8 mouse cellular contexts compared by ENCODE assay signal in genomic region chr3:63900021-63900571, GRCm38 (mm10). TPM values are rescaled to one million over a fixed set of nuclear protein-coding genes. Genes with fewer than 3 reads are reported as not detected.
DNase-seq lines count a peak whose midpoint lies in the region; ATAC-seq and TF ChIP-seq lines count a peak whose summit lies in the region.

No protein-coding gene starts in this region.

- peak; percentile 9 for DNase-seq in right cerebral cortex, adult 18-20 months
- no peak for DNase-seq in right cerebral cortex, postnatal 36 days (ENCODE audit: low spot score in 2 of 2)
- peak; percentile 64 for DNase-seq in forebrain, postnatal 0 days
- DNase-seq in right cerebral cortex, postnatal 25 days = peak; percentile 8
- DNase-seq in thymus, adult 2 months = no peak
- DNase-seq in gastrocnemius, adult 18-20 months (ENCODE audit: low spot score) = no peak
- DNase-seq in spleen, postnatal 14 days (ENCODE audit: low spot score in 2 of 2) = no peak

- ATAC-seq in forebrain, postnatal 0 days = peak; percentile 25; the same call in 1 of the 2 replicates
- no peak for ATAC-seq in limb, embryonic 12.5 days (ENCODE audit: insufficient number of reproducible peaks, insufficient read depth, low FRiP score, low TSS enrichment, low read depth)

- no peak overlapping the region for H3K27ac ChIP-seq in forebrain, postnatal 0 days (ENCODE audit: low read depth, low read length)
- no peak overlapping the region for H3K27ac ChIP-seq in limb, embryonic 12.5 days
- no peak overlapping the region for H3K27ac ChIP-seq in thymus, adult 2 months (ENCODE audit: control insufficient read depth, insufficient read depth, low read length)

- no peaks in the 10 kb centered on the region for H3K9me3 ChIP-seq in forebrain, postnatal 0 days (ENCODE audit: low read length)
- H3K9me3 ChIP-seq in limb, embryonic 12.5 days = no peaks in the 10 kb centered on the region

- H3K9ac ChIP-seq in forebrain, postnatal 0 days = no peak overlapping the region
- no peak overlapping the region for H3K9ac ChIP-seq in limb, embryonic 12.5 days (replicated peaks)

- peak overlapping the region; percentile 71 for H3K4me3 ChIP-seq in forebrain, postnatal 0 days (ENCODE audit: low read depth, low read length)
- H3K4me3 ChIP-seq in limb, embryonic 12.5 days (replicated peaks) = peak overlapping the region; percentile 60
- H3K4me3 ChIP-seq in thymus, adult 2 months (ENCODE audit: control insufficient read depth, insufficient read depth, low read length) = no peak overlapping the region

- no peak for TF ChIP-seq POLR2A in thymus, adult 2 months (IDR thresholded peaks at IDR 0.05; ENCODE audit: control insufficient read depth, extremely low read depth, insufficient read depth, low read length, poor library complexity)

- peak overlapping the region; percentile 88 for H3K4me2 ChIP-seq in forebrain, postnatal 0 days (ENCODE audit: low read depth)
- H3K4me2 ChIP-seq in limb, embryonic 12.5 days = peak overlapping the region; percentile 100

- no peaks in the 10 kb centered on the region for H3K4me1 ChIP-seq in forebrain, postnatal 0 days (ENCODE audit: insufficient read depth)
- H3K4me1 ChIP-seq in limb, embryonic 12.5 days (replicated peaks) = peaks cover 6% of the 10 kb centered on the region
- H3K4me1 ChIP-seq in thymus, adult 2 months (replicated peaks; ENCODE audit: control insufficient read depth, insufficient read depth, low read length) = peaks cover 4% of the 10 kb centered on the region; the same call in 1 of the 2 replicates

- no peaks in the 10 kb centered on the region for H3K27me3 ChIP-seq in forebrain, postnatal 0 days (ENCODE audit: insufficient read depth, low read length)
- H3K27me3 ChIP-seq in limb, embryonic 12.5 days = peaks cover 16% of the 10 kb centered on the region
- peaks cover 2% of the 10 kb centered on the region; the same call in 1 of the 2 replicates for H3K27me3 ChIP-seq in thymus, adult 2 months (ENCODE audit: control insufficient read depth, insufficient read depth, low read length)

- no peak for TF ChIP-seq CTCF in forebrain, postnatal 0 days (IDR thresholded peaks at IDR 0.05; ENCODE audit: low read depth)
- TF ChIP-seq CTCF in thymus, adult 2 months (IDR thresholded peaks at IDR 0.05; ENCODE audit: borderline replicate concordance, control insufficient read depth, extremely low read depth, insufficient read depth, low read length, poor library complexity) = no peak

- under 1% methylated on average over 12 of the region's 12 CpGs for WGBS in forebrain, postnatal 0 days
- WGBS in limb, embryonic 12.5 days = 2% methylated on average over 12 of the region's 12 CpGs
- WGBS in thymus, adult 2 months = 40% methylated on average over 12 of the region's 12 CpGs

- H3K36me3 ChIP-seq in forebrain, postnatal 0 days (ENCODE audit: insufficient read depth) = no peaks in the 10 kb centered on the region
- H3K36me3 ChIP-seq in limb, embryonic 12.5 days = no peaks in the 10 kb centered on the region
- no peaks in the 10 kb centered on the region for H3K36me3 ChIP-seq in thymus, adult 2 months (ENCODE audit: control insufficient read depth, insufficient read depth, low read length)

RNA-seq across cellular contexts. Expression of gene Plch1, which starts 0.8 kb away (rescaled TPM):
- 6.5 and 14.4 TPM in 2 replicates for total RNA-seq in forebrain, postnatal 0 days (2014; rRNA removed)
- polyA plus RNA-seq in forebrain, postnatal 0 days (2015; fragmentation: Nextera tagmentation; extraction: Ambion mirVana) = 1.6 and 3.5 TPM in 2 replicates
- polyA plus RNA-seq in limb, embryonic 12.5 days (2016; fragmentation: Nextera tagmentation; extraction: Ambion mirVana) = 1.5 and 2.0 TPM in 2 replicates
- polyA plus RNA-seq in thymus, adult 2 months (2012; rRNA removed) = 0.15 and 0.18 TPM in 2 replicates
- not detected for total RNA-seq in gastrocnemius, adult 18-20 months (2021)

RNA-seq across cellular contexts. Expression of gene E130311K13Rik, which starts 29.2 kb away (rescaled TPM):
- 15.0 and 20.6 TPM in 2 replicates for total RNA-seq in forebrain, postnatal 0 days (2014; rRNA removed)
- polyA plus RNA-seq in forebrain, postnatal 0 days (2015; fragmentation: Nextera tagmentation; extraction: Ambion mirVana) = 9.7 and 14.3 TPM in 2 replicates
- polyA plus RNA-seq in limb, embryonic 12.5 days (2016; fragmentation: Nextera tagmentation; extraction: Ambion mirVana) = 3.4 and 3.8 TPM in 2 replicates
- polyA plus RNA-seq in thymus, adult 2 months (2012; rRNA removed) = 1.7 and 2.3 TPM in 2 replicates
- 1 to 10 TPM; 6.6 to 7.1 TPM for total RNA-seq in gastrocnemius, adult 18-20 months (2021)

Comparison
In these comparisons a context has a peak if more than half of its experiments do, and no peak if none do; other contexts are left out.
1. DNase-seq: peak in right cerebral cortex, adult 18-20 months (single experiment), forebrain, postnatal 0 days (single experiment) and right cerebral cortex, postnatal 25 days (single experiment); none in right cerebral cortex, postnatal 36 days (0 of 2), thymus, adult 2 months (single experiment), gastrocnemius, adult 18-20 months (single experiment) and spleen, postnatal 14 days (0 of 2).